Mouse (Mus musculus) adrenal gland, postnatal 14 days (tissue): Measurements from ENCODE around the gene Gm6657. TPM values are rescaled to one million over a fixed set of nuclear protein-coding genes. Genes with fewer than 3 reads are reported as not detected.

Source experiments
- total RNA-seq: library from RNA; stranded (reverse); gene quantifications from 2 replicates; pipeline ENCODE4 v1.2.3, GENCODE M21; 2021

The Gm6657 gene
- total RNA-seq, 1 experiment from 2014 or later: not detected

Other genes with a start within 250 kb of the Gm6657 start
- gene Gphn, start 32.1 kb downstream of the Gm6657 start, total RNA-seq: 30.2 and 31.6 TPM in 2 replicates